Mouse (Mus musculus) brain, embryonic 14.5 days (tissue): ENCODE data around the gene Olfr1416.
"Not testable (repeated sequence)": the region's sequence is repeated elsewhere in the genome, so short reads cannot be mapped to it uniquely, and the experiment has no call there.

Source experiments
- CTCF ChIP-seq: fragments of 200-500 bp; IDR thresholded peaks from 2 replicates; pipeline ENCODE4 v1.5.1; 2012; ENCODE audit warnings: inconsistent platforms, mild to moderate bottlenecking, moderate library complexity, borderline replicate concordance; ENCODE audit not compliant: insufficient read depth, insufficient read length; ENCODE audit errors: extremely low read depth
- POLR2A ChIP-seq: fragments of 200-500 bp; IDR thresholded peaks from 2 replicates; pipeline ENCODE4 v1.6.1; 2012; ENCODE audit warnings: mild to moderate bottlenecking, inconsistent platforms, borderline replicate concordance; ENCODE audit not compliant: poor library complexity, insufficient read depth, insufficient read length, severe bottlenecking; ENCODE audit errors: extremely low read depth

- TF ChIP-seq POLR2A, CTCF: not testable (repeated sequence)
These were observed 26.7 kb upstream of the Olfr1416 start for GRCm38 (mm10) chr1:92511646-92512045.
